ENCODE assay signal across 9 mouse cellular contexts in genomic region chr11:100626701-100627195, GRCm38 (mm10). TPM values are rescaled to one million over a fixed set of nuclear protein-coding genes. Genes with fewer than 3 reads are reported as not detected.
DNase-seq lines count a peak whose midpoint lies in the region; TF ChIP-seq lines count a peak whose summit lies in the region.
"Had no signal": no experiment of that assay in that cellular context is flagged by ENCODE, and none has a peak within 500 bp of the region (broad histone marks: within the 10 kb centered on the region; RNA-seq: fewer than 3 reads in every experiment).

No protein-coding gene starts in this region.

- DNase-seq in adipocyte (ENCODE audit: low spot score): peak; percentile 49
- peak; percentile 75 for DNase-seq in embryo, embryonic 11 days
- DNase-seq in heart, postnatal 10 days: peak; percentile 80 to 88
- DNase-seq in large intestine, adult 2 months (ENCODE audit: low read depth, low spot score): peak; percentile 83
- DNase-seq in lung, postnatal 10 days: peak; percentile 85
- peak; percentile 79 for DNase-seq in right cerebral cortex, postnatal 14 days
- DNase-seq in urinary bladder, postnatal 14 days (ENCODE audit: low spot score): peak; percentile 85

- H3K4me1 ChIP-seq in E14TG2a.4 (replicated peaks; ENCODE audit: low read depth, low read length): peaks cover 62% of the 10 kb centered on the region

- 17% methylated on average over 9 of the region's 9 CpGs for WGBS in large intestine, adult 2 months

- H3K9me3 ChIP-seq in E14TG2a.4 (ENCODE audit: low read length): no peaks in the 10 kb centered on the region
- H3K9me3 ChIP-seq: limb, embryonic 15.5 days had no signal

- intact Hi-C loops in heart, postnatal 10 days (cut with DNase I): loop anchor here (1.0 kb wide), 2 partner anchors 69 to 76 kb away; no protein-coding TSS in a partner anchor

- TF ChIP-seq CTCF in E14TG2a.4 (conservative IDR thresholded peaks at IDR 0.05; ENCODE audit: low read length): peak; percentile 77

- H3K4me3 ChIP-seq in E14TG2a.4 (replicated peaks; ENCODE audit: low read length): peak overlapping the region; percentile 27
- H3K4me3 ChIP-seq: limb, embryonic 15.5 days had no signal

- no peaks in the 10 kb centered on the region for H3K27me3 ChIP-seq in E14TG2a.4 (ENCODE audit: insufficient read depth, low read length)
- H3K27me3 ChIP-seq: limb, embryonic 15.5 days had no signal

- peaks cover 30% of the 10 kb centered on the region for H3K36me3 ChIP-seq in E14TG2a.4 (ENCODE audit: insufficient read depth, low read length)

RNA-seq across cellular contexts. Expression of gene Dnajc7, which starts 6.8 kb away (rescaled TPM):
- 100 to 1,000 TPM; 199 to 207 TPM for total RNA-seq in heart, postnatal 10 days (2021)
- 53.6 and 60.9 TPM in 2 replicates for polyA plus RNA-seq in large intestine, adult 2 months (2012; rRNA removed)

RNA-seq across cellular contexts. Expression of gene Nkiras2, which starts 7.7 kb away (rescaled TPM):
- total RNA-seq in heart, postnatal 10 days (2021): 10 to 100 TPM; 53.7 to 63.9 TPM
- 88.6 and 112 TPM in 2 replicates for polyA plus RNA-seq in large intestine, adult 2 months (2012; rRNA removed)

RNA-seq across cellular contexts. Expression of gene Cnp, which starts 52.0 kb away (rescaled TPM):
- total RNA-seq in heart, postnatal 10 days (2021): 1 to 10 TPM; 6.1 to 7.1 TPM
- 32.5 and 32.8 TPM in 2 replicates for polyA plus RNA-seq in large intestine, adult 2 months (2012; rRNA removed)

Comparison
In these comparisons a context has a peak if more than half of its experiments do, and no peak if none do; other contexts are left out.
1. Peak in every context shown above with its lines: DNase-seq and H3K4me3 ChIP-seq.